Mouse (Mus musculus): ENCODE measurements around the gene Slx4. TPM values are rescaled to one million over a fixed set of nuclear protein-coding genes. Genes with fewer than 3 reads are reported as not detected.

Gene Slx4
- polyA plus RNA-seq, 1 experiment: 16.1 TPM

GRCm38 (mm10) chr16:4032341-4032748 is 28.8 kb upstream of the Slx4 start:
- no peak for TF ChIP-seq MYOG (IDR thresholded peaks at IDR 0.05; ENCODE audit: control insufficient read depth, extremely low read depth, insufficient read length)
- TF ChIP-seq CEBPB (IDR thresholded peaks at IDR 0.05; ENCODE audit: low read depth): peak; percentile 60
- no peak for TF ChIP-seq CTCF (IDR thresholded peaks at IDR 0.05; ENCODE audit: control insufficient read depth, insufficient read depth, insufficient read length)
- no peak for TF ChIP-seq FOSL1 (IDR thresholded peaks at IDR 0.05; ENCODE audit: insufficient read depth, low read length, poor library complexity, severe bottlenecking)
- TF ChIP-seq USF1 (IDR thresholded peaks at IDR 0.05; ENCODE audit: low read depth): no peak
- TF ChIP-seq MYOD1 (IDR thresholded peaks at IDR 0.05; ENCODE audit: control insufficient read depth, insufficient read length, low read depth): no peak
- no peak for TF ChIP-seq MAX (IDR thresholded peaks at IDR 0.05)
- Histone ChIP-seq H3K4me3 (ENCODE audit: insufficient read depth, poor library complexity, severe bottlenecking) (no peak overlapping the region), H3K27me3 (ENCODE audit: control insufficient read depth, insufficient read depth, insufficient read length) (no peaks in the 10 kb centered on the region), H3K79me3 (ENCODE audit: low read depth) (no peaks in the 10 kb centered on the region), H3K79me2 (ENCODE audit: control insufficient read depth, insufficient read depth) (no peaks in the 10 kb centered on the region), H3K36me3 (ENCODE audit: control insufficient read depth, insufficient read depth) (peaks cover 12% of the 10 kb centered on the region), H3ac (ENCODE audit: control insufficient read depth, insufficient read length, low read depth) (no peak overlapping the region)

- TF ChIP-seq FOSL1 (IDR thresholded peaks at IDR 0.05; ENCODE audit: insufficient read depth, low read length, poor library complexity, severe bottlenecking) (no peak), MYOG (IDR thresholded peaks at IDR 0.05; ENCODE audit: control insufficient read depth, extremely low read depth, insufficient read length) (no peak), MYOD1 (IDR thresholded peaks at IDR 0.05; ENCODE audit: control insufficient read depth, insufficient read length, low read depth) (no peak), CEBPB (IDR thresholded peaks at IDR 0.05; ENCODE audit: low read depth) (no peak), CTCF (IDR thresholded peaks at IDR 0.05; ENCODE audit: control insufficient read depth, insufficient read depth, insufficient read length) (no peak), USF1 (IDR thresholded peaks at IDR 0.05; ENCODE audit: low read depth) (no peak), MAX (IDR thresholded peaks at IDR 0.05) (no peak)
- no peaks in the 10 kb centered on the region for H3K79me3 ChIP-seq (ENCODE audit: low read depth)
- H3K27me3 ChIP-seq (ENCODE audit: control insufficient read depth, insufficient read depth, insufficient read length): no peaks in the 10 kb centered on the region
- H3K4me3 ChIP-seq (ENCODE audit: insufficient read depth, poor library complexity, severe bottlenecking): no peak overlapping the region
- no peak overlapping the region for H3ac ChIP-seq (ENCODE audit: control insufficient read depth, insufficient read length, low read depth)
- peaks cover 6% of the 10 kb centered on the region for H3K36me3 ChIP-seq (ENCODE audit: control insufficient read depth, insufficient read depth)
- no peaks in the 10 kb centered on the region for H3K79me2 ChIP-seq (ENCODE audit: control insufficient read depth, insufficient read depth)
Observed at GRCm38 (mm10) chr16:4031441-4032274, 28.1 kb upstream of the Slx4 start.

GRCm38 (mm10) chr16:4030501-4030900 is 26.9 kb upstream of the Slx4 start:
- Histone ChIP-seq H3ac (ENCODE audit: control insufficient read depth, insufficient read length, low read depth) (no peak overlapping the region), H3K79me2 (ENCODE audit: control insufficient read depth, insufficient read depth) (no peaks in the 10 kb centered on the region), H3K4me3 (ENCODE audit: insufficient read depth, poor library complexity, severe bottlenecking) (no peak overlapping the region), H3K27me3 (ENCODE audit: control insufficient read depth, insufficient read depth, insufficient read length) (no peaks in the 10 kb centered on the region), H3K36me3 (ENCODE audit: control insufficient read depth, insufficient read depth) (no peaks in the 10 kb centered on the region), H3K79me3 (ENCODE audit: low read depth) (no peaks in the 10 kb centered on the region)
- TF ChIP-seq MAX (IDR thresholded peaks at IDR 0.05) (no peak), MYOG (IDR thresholded peaks at IDR 0.05; ENCODE audit: control insufficient read depth, extremely low read depth, insufficient read length) (no peak), MYOD1 (IDR thresholded peaks at IDR 0.05; ENCODE audit: control insufficient read depth, insufficient read length, low read depth) (no peak), CTCF (IDR thresholded peaks at IDR 0.05; ENCODE audit: control insufficient read depth, insufficient read depth, insufficient read length) (no peak), USF1 (IDR thresholded peaks at IDR 0.05; ENCODE audit: low read depth) (no peak), FOSL1 (IDR thresholded peaks at IDR 0.05; ENCODE audit: insufficient read depth, low read length, poor library complexity, severe bottlenecking) (no peak), CEBPB (IDR thresholded peaks at IDR 0.05; ENCODE audit: low read depth) (no peak)

- Histone ChIP-seq H3K79me3 (ENCODE audit: low read depth) (no peaks in the 10 kb centered on the region), H3K27me3 (ENCODE audit: control insufficient read depth, insufficient read depth, insufficient read length) (no peaks in the 10 kb centered on the region), H3K4me3 (ENCODE audit: insufficient read depth, poor library complexity, severe bottlenecking) (no peak overlapping the region), H3K79me2 (ENCODE audit: control insufficient read depth, insufficient read depth) (no peaks in the 10 kb centered on the region), H3K36me3 (ENCODE audit: control insufficient read depth, insufficient read depth) (no peaks in the 10 kb centered on the region), H3ac (ENCODE audit: control insufficient read depth, insufficient read length, low read depth) (no peak overlapping the region)
- TF ChIP-seq MAX (IDR thresholded peaks at IDR 0.05) (no peak), CEBPB (IDR thresholded peaks at IDR 0.05; ENCODE audit: low read depth) (no peak), MYOG (IDR thresholded peaks at IDR 0.05; ENCODE audit: control insufficient read depth, extremely low read depth, insufficient read length) (no peak), USF1 (IDR thresholded peaks at IDR 0.05; ENCODE audit: low read depth) (no peak), MYOD1 (IDR thresholded peaks at IDR 0.05; ENCODE audit: control insufficient read depth, insufficient read length, low read depth) (no peak), FOSL1 (IDR thresholded peaks at IDR 0.05; ENCODE audit: insufficient read depth, low read length, poor library complexity, severe bottlenecking) (no peak), CTCF (IDR thresholded peaks at IDR 0.05; ENCODE audit: control insufficient read depth, insufficient read depth, insufficient read length) (no peak)
Observed at GRCm38 (mm10) chr16:4029371-4029841, 25.8 kb upstream of the Slx4 start.

- H3K4me3 ChIP-seq (ENCODE audit: insufficient read depth, poor library complexity, severe bottlenecking): no peak overlapping the region
- H3K36me3 ChIP-seq (ENCODE audit: control insufficient read depth, insufficient read depth): no peaks in the 10 kb centered on the region
- H3ac ChIP-seq (ENCODE audit: control insufficient read depth, insufficient read length, low read depth): no peak overlapping the region
- TF ChIP-seq MAX (IDR thresholded peaks at IDR 0.05) (no peak), MYOD1 (IDR thresholded peaks at IDR 0.05; ENCODE audit: control insufficient read depth, insufficient read length, low read depth) (no peak), FOSL1 (IDR thresholded peaks at IDR 0.05; ENCODE audit: insufficient read depth, low read length, poor library complexity, severe bottlenecking) (no peak), CTCF (IDR thresholded peaks at IDR 0.05; ENCODE audit: control insufficient read depth, insufficient read depth, insufficient read length) (no peak), USF1 (IDR thresholded peaks at IDR 0.05; ENCODE audit: low read depth) (no peak), MYOG (IDR thresholded peaks at IDR 0.05; ENCODE audit: control insufficient read depth, extremely low read depth, insufficient read length) (no peak), CEBPB (IDR thresholded peaks at IDR 0.05; ENCODE audit: low read depth) (no peak)
- no peaks in the 10 kb centered on the region for H3K27me3 ChIP-seq (ENCODE audit: control insufficient read depth, insufficient read depth, insufficient read length)
- H3K79me2 ChIP-seq (ENCODE audit: control insufficient read depth, insufficient read depth): no peaks in the 10 kb centered on the region
- no peaks in the 10 kb centered on the region for H3K79me3 ChIP-seq (ENCODE audit: low read depth)
Observed at GRCm38 (mm10) chr16:4027211-4027610, 23.6 kb upstream of the Slx4 start.

Measured in C2C12 (cell line).